Mouse (Mus musculus) hindbrain, embryonic 10.5 days (tissue): ENCODE measurements around the gene Mkln1. TPM values are rescaled to one million over a fixed set of nuclear protein-coding genes. Genes with fewer than 3 reads are reported as not detected.

ENCODE experiments used
- polyA plus RNA-seq: library from polyadenylated mRNA; unstranded; fragments of >200 nt; fragmentation: Nextera tagmentation; extraction: Ambion mirVana; gene quantifications from 2 replicates; pipeline ENCODE4 v1.2.1, GENCODE M21; 2016

Gene Mkln1
- polyA plus RNA-seq, 1 experiment from 2014 or later, result 201 TPM

Other genes with a start within 250 kb of the Mkln1 start
- gene Podxl, start 165.2 kb downstream of the Mkln1 start, polyA plus RNA-seq, result 16.2 and 19.8 TPM in 2 replicates